Comparison of ENCODE assay signal across 8 mouse cellular contexts in the genomic region with DNA sequence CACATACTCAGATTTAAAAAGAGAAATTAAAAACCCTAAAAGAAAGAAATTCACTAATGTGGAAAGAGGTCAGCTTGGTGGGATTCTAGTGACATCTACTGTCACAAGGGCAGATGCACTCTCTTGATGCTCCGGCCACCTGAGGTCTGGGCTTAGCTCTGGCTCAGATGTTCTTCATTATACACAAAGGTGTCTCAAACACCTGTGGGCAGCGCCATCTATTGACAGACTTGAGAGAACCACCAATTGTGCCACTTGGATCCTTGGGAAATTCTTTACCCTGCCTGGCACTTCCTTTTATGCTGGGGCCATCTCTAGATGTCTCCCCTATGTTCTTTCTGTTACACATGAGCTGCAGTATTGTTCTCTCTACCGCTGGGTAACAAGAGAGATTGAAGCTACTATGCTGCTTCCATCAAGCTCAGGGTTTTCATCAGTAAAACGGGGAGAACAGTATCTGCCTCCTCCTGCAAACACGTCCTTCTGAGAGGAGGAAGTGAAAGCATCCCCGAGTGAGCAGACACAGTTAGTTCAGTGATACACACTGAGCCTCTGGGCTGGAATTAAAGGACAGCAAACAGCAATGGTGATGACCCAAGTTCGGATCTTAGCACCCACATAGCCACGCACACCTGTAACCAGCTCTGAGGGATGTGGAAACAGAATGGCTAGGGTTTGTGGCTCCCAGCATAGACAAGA. TPM values are rescaled to one million over a fixed set of nuclear protein-coding genes. Genes with fewer than 3 reads are reported as not detected.
DNase-seq lines count a peak whose midpoint lies in the region; ATAC-seq and TF ChIP-seq lines count a peak whose summit lies in the region.

No protein-coding gene starts in this region.

- no peaks in the 10 kb centered on the region for H3K27me3 ChIP-seq in hindbrain, embryonic 14.5 days (ENCODE audit: control insufficient read depth, insufficient read depth, low read length)
- no peaks in the 10 kb centered on the region for H3K27me3 ChIP-seq in hindbrain, embryonic 11.5 days (ENCODE audit: control insufficient read depth, insufficient read depth, low read length)
- no peaks in the 10 kb centered on the region for H3K27me3 ChIP-seq in E14TG2a.4 (ENCODE audit: insufficient read depth, low read length)

- no peak overlapping the region for H3K27ac ChIP-seq in hindbrain, embryonic 14.5 days
- H3K27ac ChIP-seq in hindbrain, embryonic 11.5 days (ENCODE audit: low read depth, low read length) = no peak overlapping the region

- H3K4me2 ChIP-seq in hindbrain, embryonic 14.5 days (replicated peaks) = no peak overlapping the region
- no peak overlapping the region for H3K4me2 ChIP-seq in hindbrain, embryonic 11.5 days (replicated peaks; ENCODE audit: low read depth, low read length)

- TF ChIP-seq CTCF in E14TG2a.4 (conservative IDR thresholded peaks at IDR 0.05; ENCODE audit: low read length) = peak; percentile 47
- TF ChIP-seq CTCF in brain, embryonic 14.5 days (IDR thresholded peaks at IDR 0.05; ENCODE audit: borderline replicate concordance, extremely low read depth, insufficient read depth, insufficient read length) = peak; percentile 13; the same call in 1 of the 2 replicates

- no peak for TF ChIP-seq POLR2A in brain, embryonic 14.5 days (IDR thresholded peaks at IDR 0.05; ENCODE audit: borderline replicate concordance, extremely low read depth, insufficient read depth, insufficient read length, poor library complexity, severe bottlenecking)

- H3K4me1 ChIP-seq in hindbrain, embryonic 14.5 days (replicated peaks; ENCODE audit: control insufficient read depth, insufficient read depth, low read length) = no peaks in the 10 kb centered on the region
- H3K4me1 ChIP-seq in hindbrain, embryonic 11.5 days (replicated peaks; ENCODE audit: control insufficient read depth, insufficient read depth, low read length) = no peaks in the 10 kb centered on the region
- peaks cover 5% of the 10 kb centered on the region; the same call in 1 of the 2 replicates for H3K4me1 ChIP-seq in E14TG2a.4 (replicated peaks; ENCODE audit: low read depth, low read length)

- ATAC-seq in hindbrain, embryonic 14.5 days (ENCODE audit: low FRiP score) = no peak
- ATAC-seq in hindbrain, embryonic 11.5 days (ENCODE audit: low FRiP score) = no peak

- DNase-seq in hindbrain, embryonic 14.5 days (ENCODE audit: low spot score) = peak; percentile 28
- DNase-seq in hindbrain, embryonic 11.5 days (ENCODE audit: low spot score) = no peak
- DNase-seq in brain, embryonic 14.5 days (ENCODE audit: low read depth) = peak; percentile 31
- peak; percentile 26 to 56 for DNase-seq in kidney, postnatal 4 days
- peak; percentile 34 to 51 for DNase-seq in spleen, postnatal 36 days (ENCODE audit: low spot score in 2 of 2)
- no peak for DNase-seq in gastrocnemius, postnatal 25 days
- DNase-seq in right cerebral cortex, postnatal 4 days = no peak

- WGBS in hindbrain, embryonic 14.5 days = 65% methylated on average over 8 of the region's 8 CpGs
- WGBS in hindbrain, embryonic 11.5 days = 64% methylated on average over 8 of the region's 8 CpGs

- H3K9me3 ChIP-seq in hindbrain, embryonic 14.5 days (ENCODE audit: control insufficient read depth, low read length) = no peaks in the 10 kb centered on the region
- H3K9me3 ChIP-seq in hindbrain, embryonic 11.5 days (ENCODE audit: control insufficient read depth, low read length) = no peaks in the 10 kb centered on the region
- H3K9me3 ChIP-seq in E14TG2a.4 (ENCODE audit: low read length) = no peaks in the 10 kb centered on the region

- no peak overlapping the region for H3K9ac ChIP-seq in hindbrain, embryonic 14.5 days
- H3K9ac ChIP-seq in hindbrain, embryonic 11.5 days (ENCODE audit: low read depth, low read length) = no peak overlapping the region

- H3K36me3 ChIP-seq in hindbrain, embryonic 14.5 days (replicated peaks; ENCODE audit: control insufficient read depth, insufficient read depth) = peaks cover 87% of the 10 kb centered on the region
- H3K36me3 ChIP-seq in hindbrain, embryonic 11.5 days (ENCODE audit: control insufficient read depth, insufficient read depth, low read length) = no peaks in the 10 kb centered on the region
- H3K36me3 ChIP-seq in E14TG2a.4 (ENCODE audit: insufficient read depth, low read length) = no peaks in the 10 kb centered on the region

- H3K4me3 ChIP-seq in hindbrain, embryonic 14.5 days (replicated peaks; ENCODE audit: low read length) = no peak overlapping the region
- no peak overlapping the region for H3K4me3 ChIP-seq in hindbrain, embryonic 11.5 days (ENCODE audit: low read depth, low read length)
- no peak overlapping the region for H3K4me3 ChIP-seq in E14TG2a.4 (replicated peaks; ENCODE audit: low read length)

RNA-seq across cellular contexts. Expression of gene Aldh1l2, which starts 24.8 kb away (rescaled TPM):
- 14.3 and 16.7 TPM in 2 replicates for polyA plus RNA-seq in hindbrain, embryonic 14.5 days (2014; fragmentation: Nextera tagmentation; extraction: Ambion mirVana)
- 7.2 and 8.7 TPM in 2 replicates for polyA plus RNA-seq in hindbrain, embryonic 11.5 days (2014; fragmentation: Nextera tagmentation; extraction: Ambion mirVana)
- 21.6 and 24.4 TPM in 2 replicates for polyA plus RNA-seq in brain, embryonic 14.5 days (2012; rRNA removed)
- 1 to 10 TPM; 4.0 to 8.6 TPM for total RNA-seq in gastrocnemius, postnatal 25 days (2021)

RNA-seq across cellular contexts. Expression of gene Washc4, which starts 34.4 kb away (rescaled TPM):
- polyA plus RNA-seq in hindbrain, embryonic 14.5 days (2014; fragmentation: Nextera tagmentation; extraction: Ambion mirVana) = 32.7 and 34.9 TPM in 2 replicates
- polyA plus RNA-seq in hindbrain, embryonic 11.5 days (2014; fragmentation: Nextera tagmentation; extraction: Ambion mirVana) = 40.5 and 40.7 TPM in 2 replicates
- polyA plus RNA-seq in brain, embryonic 14.5 days (2012; rRNA removed) = 12.7 and 16.3 TPM in 2 replicates
- 10 to 100 TPM in 1 of 2 experiments, 1 to 10 TPM in 1; 8.4 to 11.2 TPM for total RNA-seq in gastrocnemius, postnatal 25 days (2021)

Comparison
In these comparisons a context has a peak if more than half of its experiments do, and no peak if none do; other contexts are left out.
1. DNase-seq: peak in hindbrain, embryonic 14.5 days (single experiment), brain, embryonic 14.5 days (single experiment), kidney, postnatal 4 days (2 of 2) and spleen, postnatal 36 days (2 of 2); none in hindbrain, embryonic 11.5 days (single experiment), gastrocnemius, postnatal 25 days (single experiment) and right cerebral cortex, postnatal 4 days (single experiment).